Mouse (Mus musculus) embryo, embryonic 9.5 days (tissue): ENCODE results near the gene Nrxn2.

Experiments used
- DNase-seq: peaks from one replicate; pipeline ENCODE4 v3.0.0-alpha.2; 2017; ENCODE audit errors: extremely low spot score

Gene Nrxn2

GRCm38 (mm10) chr19:6452672-6453310, 34.3 kb downstream of the Nrxn2 start:
- DNase-seq: no peak

- no peak for DNase-seq
Observed at GRCm38 (mm10) chr19:6453349-6453748, 34.8 kb downstream of the Nrxn2 start.

- no peak for DNase-seq
Observed at GRCm38 (mm10) chr19:6454041-6454720, 35.6 kb downstream of the Nrxn2 start.

GRCm38 (mm10) chr19:6459504-6459903, 41.0 kb downstream of the Nrxn2 start:
- no peak for DNase-seq

GRCm38 (mm10) chr19:6462841-6463240, 44.3 kb downstream of the Nrxn2 start:
- no peak for DNase-seq

- no peak for DNase-seq
Observed at GRCm38 (mm10) chr19:6464306-6465071, 46.0 kb downstream of the Nrxn2 start.

- DNase-seq: no peak
Observed at GRCm38 (mm10) chr19:6465090-6465489, 46.6 kb downstream of the Nrxn2 start.

GRCm38 (mm10) chr19:6466945-6467344, 48.4 kb downstream of the Nrxn2 start:
- DNase-seq: no peak

GRCm38 (mm10) chr19:6467374-6467979, 48.9 kb downstream of the Nrxn2 start:
- DNase-seq: no peak

- no peak for DNase-seq
Observed at GRCm38 (mm10) chr19:6471630-6472029, 53.1 kb downstream of the Nrxn2 start.

- DNase-seq: no peak
Observed at GRCm38 (mm10) chr19:6472821-6473220, 54.3 kb downstream of the Nrxn2 start.

- no peak for DNase-seq
Observed at GRCm38 (mm10) chr19:6474706-6475105, 56.2 kb downstream of the Nrxn2 start.

GRCm38 (mm10) chr19:6475129-6475528, 56.6 kb downstream of the Nrxn2 start:
- no peak for DNase-seq

- no peak for DNase-seq
Observed at GRCm38 (mm10) chr19:6477007-6477406, 58.5 kb downstream of the Nrxn2 start.

GRCm38 (mm10) chr19:6478566-6478965, 60.0 kb downstream of the Nrxn2 start:
- no peak for DNase-seq

GRCm38 (mm10) chr19:6482886-6483285, 64.4 kb downstream of the Nrxn2 start:
- DNase-seq: no peak

- no peak for DNase-seq
Observed at GRCm38 (mm10) chr19:6485059-6485630, 66.6 kb downstream of the Nrxn2 start.

GRCm38 (mm10) chr19:6489030-6489429, 70.5 kb downstream of the Nrxn2 start:
- peak; percentile 84 for DNase-seq

- no peak for DNase-seq
Observed at GRCm38 (mm10) chr19:6491538-6491937, 73.0 kb downstream of the Nrxn2 start.

- DNase-seq: peak; percentile 74
Observed at GRCm38 (mm10) chr19:6492124-6492523, 73.6 kb downstream of the Nrxn2 start.

GRCm38 (mm10) chr19:6493219-6493618, 74.7 kb downstream of the Nrxn2 start:
- DNase-seq: no peak

- no peak for DNase-seq
Observed at GRCm38 (mm10) chr19:6494032-6494431, 75.5 kb downstream of the Nrxn2 start.
